Mouse (Mus musculus) right cerebral cortex, postnatal 25 days (tissue): ENCODE measurements around the gene Hcn1.

Experiments
- DNase-seq: peaks from one replicate; pipeline ENCODE4 v3.0.0; 2022

Hcn1 gene

GRCm38 (mm10) chr13:117705997-117706396 is 103.9 kb downstream of the Hcn1 start:
- no peak for DNase-seq

GRCm38 (mm10) chr13:117706496-117706895 is 104.4 kb downstream of the Hcn1 start:
- no peak for DNase-seq

DNA sequence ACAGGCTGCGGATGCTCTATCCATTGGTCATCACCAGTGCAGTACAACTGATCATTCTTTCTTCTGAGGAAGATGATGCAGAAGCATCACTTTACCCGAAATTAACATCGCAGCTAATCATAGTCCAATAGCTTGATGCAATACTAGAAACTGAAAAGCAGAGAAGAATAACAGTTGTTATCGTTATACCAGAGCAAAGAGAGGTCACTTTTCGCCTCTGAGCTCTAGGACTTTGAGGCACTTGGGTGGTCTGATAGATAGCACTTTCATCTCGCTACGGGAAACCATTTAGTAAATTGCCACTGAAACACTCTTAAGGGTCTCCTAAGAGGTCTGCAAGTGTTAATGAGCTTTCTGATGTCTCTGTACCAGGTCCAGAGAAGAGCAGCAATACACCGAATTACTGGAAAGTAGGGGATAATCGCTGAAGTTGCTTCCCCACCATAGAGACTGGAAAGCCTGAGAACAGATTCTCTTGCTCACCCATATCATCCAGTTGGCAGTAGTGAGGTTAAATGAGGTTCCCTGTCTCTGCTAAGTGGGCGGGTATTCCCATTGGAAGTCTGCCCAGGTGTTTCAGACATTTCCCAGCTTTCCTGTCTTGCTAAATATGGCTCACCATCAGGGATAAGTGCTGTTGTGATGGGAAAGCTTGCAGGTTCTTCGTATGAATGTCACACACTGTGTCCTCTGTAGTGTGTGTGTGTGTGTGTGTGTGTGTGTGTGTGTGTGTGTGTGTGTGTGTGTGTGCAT is 105.0 kb downstream of the Hcn1 start:
- peak; percentile 27 for DNase-seq

DNA sequence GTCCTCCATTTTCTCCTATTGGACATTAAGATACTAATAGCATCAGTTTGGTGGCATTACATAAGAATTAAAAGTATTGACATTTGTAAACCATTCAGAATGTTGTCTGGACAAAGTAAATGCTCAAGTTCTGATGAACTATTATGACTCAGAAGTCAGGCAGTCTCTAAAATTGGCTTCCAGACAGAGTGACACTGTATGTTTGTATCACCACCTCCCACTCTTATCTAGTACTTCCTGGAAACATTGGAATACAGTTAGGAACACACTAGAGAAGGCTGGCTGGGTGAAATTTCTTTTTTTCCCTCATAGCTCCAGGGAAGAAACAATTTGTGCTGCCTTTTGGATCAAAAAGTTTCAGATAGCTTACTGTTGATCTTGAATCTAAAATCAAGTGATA is 108.7 kb downstream of the Hcn1 start:
- no peak for DNase-seq

- DNase-seq, result no peak
Measured at GRCm38 (mm10) chr13:117722090-117722489, 120.0 kb downstream of the Hcn1 start.

DNA sequence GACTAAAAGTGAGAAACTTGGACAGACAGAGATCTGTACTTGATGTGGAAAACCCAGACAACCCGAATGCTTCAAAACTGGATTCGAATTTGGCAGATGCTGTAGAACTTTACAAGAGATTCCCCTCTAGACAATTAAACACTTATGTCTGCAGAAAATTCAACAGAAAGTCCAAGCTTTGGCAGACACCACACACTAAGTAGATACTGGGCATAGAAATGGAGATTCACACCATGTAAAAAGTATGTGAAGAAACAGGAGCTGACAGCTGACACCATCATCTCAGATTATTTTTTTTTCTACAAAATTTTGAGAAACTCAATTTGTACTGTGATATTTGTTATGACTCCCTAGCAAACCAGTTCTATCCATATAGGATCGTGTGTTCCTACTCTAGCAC is 122.0 kb downstream of the Hcn1 start:
- DNase-seq, result no peak

DNA sequence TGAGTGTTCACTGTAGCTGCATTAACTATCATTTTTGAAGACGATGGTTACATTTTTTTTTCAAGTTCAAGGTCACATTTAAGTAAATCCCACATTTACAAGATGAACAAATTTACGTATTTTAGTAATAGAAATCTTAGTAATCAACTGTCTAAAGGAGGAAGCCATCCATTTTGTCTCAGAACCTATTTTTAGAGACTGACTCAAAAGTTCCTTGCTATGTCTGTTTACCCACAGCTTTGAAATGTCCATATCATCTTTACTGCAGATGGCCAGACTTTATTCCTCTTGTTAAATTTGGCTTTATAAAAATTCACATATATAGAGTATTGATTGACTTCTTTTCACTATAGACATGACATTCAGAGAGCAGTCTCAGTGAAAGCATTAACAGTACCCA is 126.3 kb downstream of the Hcn1 start:
- no peak for DNase-seq

DNA sequence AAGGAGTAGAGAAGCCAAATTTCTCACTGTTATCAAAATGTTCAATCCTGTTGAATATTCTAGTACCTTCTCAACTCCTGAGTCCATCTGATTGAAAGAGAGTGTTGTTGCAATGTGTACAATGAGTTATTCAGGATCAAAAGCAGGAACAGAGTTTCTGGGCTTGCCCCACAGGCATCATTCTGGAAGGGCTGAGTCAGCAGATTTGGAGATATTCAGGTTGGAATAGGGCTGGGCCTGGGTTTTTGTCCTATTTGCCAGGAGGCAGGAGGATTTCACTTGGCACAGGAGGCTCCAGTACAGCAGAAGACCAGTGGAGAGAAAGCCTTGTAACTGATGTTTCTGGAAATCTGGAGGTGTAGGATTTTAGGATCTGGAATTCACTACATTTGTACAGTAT is 130.6 kb downstream of the Hcn1 start:
- no peak for DNase-seq

DNA sequence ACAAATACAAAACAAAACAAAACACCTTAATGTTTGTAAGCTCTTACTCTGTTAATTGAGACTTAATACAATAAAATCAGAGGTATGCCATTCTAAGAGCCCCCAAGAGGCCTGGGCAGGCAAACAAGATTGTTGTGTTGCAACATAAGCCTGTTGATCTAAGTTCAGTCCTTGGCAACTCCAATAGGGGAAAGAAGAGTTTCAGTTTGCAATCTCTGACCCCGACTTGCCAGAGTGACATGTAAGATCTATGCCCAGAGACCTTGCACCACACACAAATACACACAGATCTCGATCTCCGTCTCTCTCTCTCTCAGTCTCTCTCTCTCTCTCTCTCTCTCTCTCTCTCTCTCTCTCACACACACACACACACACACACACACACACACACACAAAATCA is 142.3 kb downstream of the Hcn1 start:
- no peak for DNase-seq

DNA sequence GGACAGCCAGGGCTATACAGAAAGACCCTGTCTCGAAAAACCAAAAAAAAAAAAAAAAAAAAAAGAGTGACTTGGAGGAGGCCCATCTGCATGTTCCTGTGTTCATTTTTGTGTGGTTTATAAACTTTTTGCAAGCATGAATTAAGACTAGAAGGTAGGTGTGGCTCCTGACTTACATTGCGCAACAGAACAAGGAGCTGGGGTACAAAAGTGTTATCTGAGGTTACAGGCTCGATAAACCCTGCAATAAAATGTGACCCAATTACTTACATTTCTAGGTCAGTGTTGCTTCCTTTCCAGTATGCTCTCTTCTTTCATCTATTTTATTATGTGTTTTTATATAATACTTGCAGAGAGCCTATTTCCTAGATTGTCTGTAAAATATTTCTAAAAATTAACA is 143.1 kb downstream of the Hcn1 start:
- DNase-seq, result no peak

GRCm38 (mm10) chr13:117765487-117765886 is 163.4 kb downstream of the Hcn1 start:
- peak; percentile 20 for DNase-seq

- peak; percentile 4 for DNase-seq
Measured at GRCm38 (mm10) chr13:117785376-117785775, 183.3 kb downstream of the Hcn1 start.

DNA sequence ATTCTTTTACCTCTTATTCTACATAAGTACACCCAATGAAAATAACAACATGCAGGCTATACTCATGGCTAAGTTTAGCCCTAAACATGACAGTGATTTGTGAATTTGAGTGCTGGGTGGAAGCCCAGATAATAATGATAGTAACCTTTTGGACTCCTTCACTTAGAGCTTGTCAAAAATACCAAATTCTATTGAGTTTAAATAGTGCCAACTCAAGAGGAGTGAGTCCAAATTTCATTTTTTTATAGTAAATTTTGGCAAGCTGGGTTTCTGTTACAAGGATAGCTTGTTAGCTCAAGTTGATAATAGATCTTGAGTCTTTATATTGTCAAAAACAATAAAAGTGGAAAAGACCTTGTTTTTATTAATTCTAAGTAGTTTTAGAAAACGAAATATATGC is 190.7 kb downstream of the Hcn1 start:
- no peak for DNase-seq

DNA sequence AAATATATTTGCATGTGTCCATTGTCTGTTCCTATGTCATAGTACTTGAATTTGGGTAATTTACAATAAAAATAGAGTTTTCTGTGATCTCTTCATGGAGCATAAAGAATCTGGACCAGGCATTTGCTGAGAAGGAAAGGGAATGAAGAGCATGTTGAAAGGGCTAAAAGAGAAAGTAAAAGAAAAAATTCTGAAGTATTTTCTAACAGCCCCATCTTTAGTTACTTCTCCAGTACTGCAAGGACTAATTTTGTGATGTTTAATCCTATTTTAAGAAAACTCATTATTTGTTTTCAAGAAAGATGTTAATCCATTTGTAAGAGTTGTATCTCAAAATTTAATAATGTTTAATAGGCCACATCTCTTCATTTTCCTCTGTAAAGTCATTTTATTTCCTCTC is 198.9 kb downstream of the Hcn1 start:
- no peak for DNase-seq

- DNase-seq, result no peak
Measured at GRCm38 (mm10) chr13:117827628-117828027, 225.5 kb downstream of the Hcn1 start.

GRCm38 (mm10) chr13:117836658-117837057 is 234.5 kb downstream of the Hcn1 start:
- no peak for DNase-seq

DNA sequence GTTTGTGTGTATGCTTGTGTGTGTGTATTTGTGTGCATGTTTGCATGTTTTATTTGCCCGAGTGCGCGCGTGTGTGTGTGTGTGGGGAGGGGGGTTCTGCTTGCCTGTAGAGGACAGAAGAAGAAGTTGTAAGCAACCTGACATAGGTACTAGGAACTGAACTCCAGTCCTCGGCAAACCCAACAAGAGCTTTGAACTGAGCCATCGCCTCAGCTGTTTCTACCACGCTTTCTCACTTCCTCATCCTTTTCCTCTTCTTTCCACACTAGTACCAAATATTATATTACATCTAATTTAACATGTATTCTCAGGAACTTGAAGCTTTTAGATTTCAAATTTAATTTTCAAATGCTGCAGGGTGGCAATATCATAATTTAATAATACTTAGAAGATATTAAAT is 236.1 kb downstream of the Hcn1 start:
- no peak for DNase-seq

- no peak for DNase-seq
Measured at GRCm38 (mm10) chr13:117842366-117842765, 240.2 kb downstream of the Hcn1 start.

GRCm38 (mm10) chr13:117847290-117847689 is 245.2 kb downstream of the Hcn1 start:
- DNase-seq, result no peak

GRCm38 (mm10) chr13:117848757-117849156 is 246.6 kb downstream of the Hcn1 start:
- no peak for DNase-seq

GRCm38 (mm10) chr13:117851954-117852710 is 250.0 kb downstream of the Hcn1 start:
- DNase-seq, result no peak

DNA sequence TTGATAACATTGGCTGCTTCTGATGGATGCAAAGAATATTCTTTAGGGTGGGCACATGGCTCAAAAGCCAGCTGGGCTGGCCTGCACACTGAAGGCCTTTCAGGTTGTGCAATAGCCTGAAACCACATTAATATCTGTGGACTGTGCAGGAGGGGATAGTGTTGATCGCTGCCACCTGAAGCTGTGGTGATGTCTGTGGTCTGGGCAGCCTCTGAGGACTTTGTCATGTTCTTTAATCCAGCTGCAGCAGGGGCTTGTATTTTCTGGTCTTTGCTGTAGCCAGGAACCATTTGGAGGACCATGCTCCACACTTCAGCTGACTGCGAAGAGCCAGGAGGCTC is 250.6 kb downstream of the Hcn1 start:
- DNase-seq, result no peak

- DNase-seq, result no peak
Measured at GRCm38 (mm10) chr13:117858416-117858815, 256.3 kb downstream of the Hcn1 start.

- DNase-seq, result no peak
Measured at GRCm38 (mm10) chr13:117877787-117878186, 275.7 kb downstream of the Hcn1 start.
